Mouse (Mus musculus) lung, postnatal 4 days (tissue): ENCODE data around the gene Foxp1.

Experiments
- DNase-seq, 2 experiments: peaks; one replicate each; pipeline ENCODE4 v3.0.0; 2021

Gene Foxp1

DNA sequence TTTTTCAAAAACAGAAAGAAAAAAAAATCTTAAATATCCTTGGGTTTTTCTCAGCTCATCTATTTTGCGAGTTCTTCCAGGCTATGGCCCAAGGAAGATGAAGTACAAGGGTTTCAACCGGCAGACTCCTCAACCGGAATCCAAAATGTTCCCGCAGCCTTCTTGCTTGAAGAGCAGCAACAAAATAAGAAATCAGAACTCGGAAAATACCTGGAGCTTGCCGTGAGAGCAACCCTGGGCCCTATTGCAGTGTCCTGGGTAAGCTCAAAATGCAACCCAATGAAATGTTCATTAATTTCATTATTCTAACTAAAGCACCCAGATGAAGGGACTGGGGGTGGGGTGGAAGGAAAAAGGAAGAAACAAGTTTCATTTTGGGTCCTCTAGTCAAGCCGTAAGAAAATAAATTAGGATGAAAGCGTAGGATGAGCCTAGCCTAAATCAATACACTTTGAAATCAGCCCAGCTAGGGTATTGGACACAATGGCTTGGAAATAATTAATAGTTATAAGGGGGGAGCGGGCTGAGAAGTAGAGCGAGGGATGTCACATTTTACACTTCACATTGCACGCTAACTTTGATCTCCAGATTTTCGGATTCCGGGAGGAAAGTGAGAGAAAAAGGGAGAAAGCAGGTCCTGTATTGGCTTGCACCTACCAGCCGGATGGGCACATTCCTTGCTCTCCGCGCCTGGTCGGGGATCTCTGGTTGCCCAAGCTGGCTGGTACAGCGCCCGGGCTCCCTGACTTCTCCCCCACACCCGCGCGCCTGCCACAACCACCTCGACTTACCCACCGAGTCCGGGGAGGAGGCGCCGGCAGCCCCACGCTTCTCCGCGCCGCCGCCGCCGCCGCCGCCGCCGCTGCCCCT lies 2.5 kb downstream of the Foxp1 start:
- peak; percentile 50 to 52 for DNase-seq

DNA sequence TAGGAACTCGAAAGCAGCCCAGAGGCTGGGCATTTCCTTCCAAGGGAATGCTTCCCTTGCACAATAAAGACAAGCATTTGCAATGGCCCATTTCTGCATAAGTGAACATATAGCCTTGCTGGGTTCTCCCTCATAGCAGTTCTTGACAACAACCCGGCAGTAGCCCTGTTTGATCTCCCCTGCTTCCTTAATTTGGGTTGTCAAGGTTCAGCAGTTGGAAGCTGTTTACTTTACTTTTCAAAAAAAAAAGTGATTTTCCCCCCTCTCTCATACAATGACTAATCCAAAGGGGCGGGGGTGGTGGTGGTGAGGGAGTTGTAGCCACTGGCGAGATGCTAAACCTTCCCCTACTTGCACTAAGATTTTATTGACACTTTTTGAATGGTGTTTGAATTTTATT lies 3.5 kb downstream of the Foxp1 start:
- no peak for DNase-seq

DNA sequence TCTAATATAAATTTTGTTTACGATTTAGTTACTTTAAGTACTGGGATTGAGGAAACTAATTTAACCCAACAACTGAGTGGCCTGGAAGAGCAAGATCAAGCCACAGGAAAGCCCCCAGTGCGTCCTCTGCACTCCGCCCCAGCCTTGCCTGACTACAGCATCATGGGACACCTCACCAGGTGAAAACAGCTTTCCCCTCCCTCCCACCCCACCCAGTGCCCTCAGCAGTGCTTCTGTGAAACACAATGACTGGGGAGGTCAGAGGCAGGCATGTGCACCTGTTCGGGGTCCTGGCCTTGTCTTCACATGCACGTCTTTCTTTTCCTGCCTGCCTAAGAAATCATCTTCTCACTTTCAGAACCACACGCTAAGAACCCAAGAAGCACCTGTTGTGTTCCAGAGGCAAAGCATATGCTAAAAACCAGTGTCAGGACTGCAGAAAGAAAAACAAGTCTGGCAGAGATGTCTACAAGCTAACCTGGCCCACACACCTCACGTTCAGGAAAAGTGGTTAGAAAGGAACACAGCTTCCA lies 6.8 kb downstream of the Foxp1 start:
- no peak for DNase-seq

DNA sequence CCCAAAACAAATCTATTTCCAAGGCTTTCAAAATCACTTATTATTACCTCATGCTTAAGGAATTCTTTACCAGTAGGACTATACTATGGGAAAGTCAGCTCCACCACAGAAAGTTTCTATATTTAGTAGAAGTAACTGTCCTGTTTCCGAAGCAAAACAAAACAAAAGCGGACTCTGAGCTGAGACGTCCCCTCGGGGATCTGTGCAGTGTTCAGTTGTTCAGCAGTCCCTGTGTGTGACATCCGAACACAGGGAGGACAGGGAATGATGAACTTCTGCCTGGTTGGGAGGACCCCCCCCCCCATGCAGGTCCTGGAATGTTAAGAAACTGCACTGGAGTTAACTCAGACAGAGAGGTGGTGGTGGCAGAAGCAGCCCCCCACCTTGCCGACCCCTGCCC lies 10.7 kb downstream of the Foxp1 start:
- no peak for DNase-seq

DNA sequence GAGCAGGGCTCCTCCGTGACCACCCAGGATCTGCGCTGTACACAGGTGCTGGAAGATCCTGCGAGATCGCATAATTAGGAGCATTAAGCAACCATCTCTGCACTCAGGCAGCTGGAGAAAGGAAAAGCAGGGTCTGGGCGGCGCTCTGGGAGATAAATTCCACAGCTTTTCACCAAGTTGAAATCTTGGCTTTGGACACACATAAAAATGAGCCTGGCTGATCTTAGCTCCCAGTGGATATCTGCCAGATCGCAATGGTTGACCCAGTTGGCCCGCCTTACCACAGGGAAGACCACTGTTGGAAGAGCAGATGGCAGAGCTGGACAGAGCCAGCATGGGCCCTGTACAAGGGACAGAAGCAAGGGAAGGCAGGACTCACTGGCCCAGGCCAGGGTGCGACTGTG lies 13.3 kb downstream of the Foxp1 start:
- peak in 1 of 2 experiments; percentile 49 for DNase-seq

DNA sequence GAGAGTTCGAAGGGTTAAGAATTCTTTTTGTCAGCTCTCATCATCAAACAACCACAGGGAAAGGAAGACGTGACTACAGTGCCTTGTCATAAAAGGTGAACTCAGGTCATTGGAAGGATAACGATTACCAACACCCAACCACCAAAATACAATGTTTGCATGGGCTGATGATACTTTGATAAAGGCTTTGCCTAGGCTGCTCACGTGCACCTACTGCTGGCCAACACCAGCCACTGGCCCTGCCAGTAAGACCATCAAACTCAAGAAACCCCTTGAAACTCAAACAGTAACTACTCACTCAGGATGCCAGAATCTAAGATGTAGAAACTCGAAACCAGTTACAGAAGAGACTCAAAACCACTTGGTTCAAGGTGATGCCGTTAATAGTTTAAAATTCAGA lies 15.7 kb downstream of the Foxp1 start:
- DNase-seq, result no peak

DNA sequence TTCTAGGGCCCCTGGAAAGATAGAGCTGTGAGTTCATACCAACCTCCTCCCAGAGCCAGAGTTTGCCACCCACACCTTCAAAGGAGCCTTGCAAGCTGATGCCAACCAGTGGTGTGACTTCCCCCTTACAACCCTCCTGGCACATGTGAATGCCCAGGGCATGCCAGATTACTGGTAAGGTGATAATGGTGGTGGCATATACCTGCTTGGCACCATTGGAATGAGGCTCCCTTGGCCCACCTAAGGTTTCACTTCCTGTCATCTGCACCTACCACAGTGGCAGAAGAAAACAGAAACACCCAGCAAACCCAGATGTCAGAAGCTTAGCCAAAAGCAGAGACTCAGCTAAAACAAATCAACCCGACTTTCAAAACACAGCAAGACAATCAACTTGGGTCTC lies 18.8 kb downstream of the Foxp1 start:
- no peak for DNase-seq

DNA sequence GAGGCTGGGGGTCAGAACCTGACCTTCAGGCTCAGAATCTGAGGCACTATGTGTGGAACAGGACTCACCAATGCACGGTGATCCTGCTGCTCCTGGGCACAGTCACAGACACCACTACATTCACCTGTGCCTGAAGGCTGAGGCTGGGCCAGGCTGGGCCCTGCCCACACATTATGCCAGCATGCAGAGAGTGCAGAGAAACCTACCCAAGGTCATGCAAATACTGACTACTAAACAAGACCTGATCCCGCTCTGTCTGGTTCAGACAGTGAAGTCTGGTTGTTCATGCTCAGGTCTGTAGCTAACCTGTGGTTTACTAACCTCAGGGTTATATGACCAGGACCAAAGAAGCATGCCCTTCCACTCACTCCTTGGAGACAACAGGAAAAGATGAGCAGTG lies 19.8 kb downstream of the Foxp1 start:
- no peak for DNase-seq

DNA sequence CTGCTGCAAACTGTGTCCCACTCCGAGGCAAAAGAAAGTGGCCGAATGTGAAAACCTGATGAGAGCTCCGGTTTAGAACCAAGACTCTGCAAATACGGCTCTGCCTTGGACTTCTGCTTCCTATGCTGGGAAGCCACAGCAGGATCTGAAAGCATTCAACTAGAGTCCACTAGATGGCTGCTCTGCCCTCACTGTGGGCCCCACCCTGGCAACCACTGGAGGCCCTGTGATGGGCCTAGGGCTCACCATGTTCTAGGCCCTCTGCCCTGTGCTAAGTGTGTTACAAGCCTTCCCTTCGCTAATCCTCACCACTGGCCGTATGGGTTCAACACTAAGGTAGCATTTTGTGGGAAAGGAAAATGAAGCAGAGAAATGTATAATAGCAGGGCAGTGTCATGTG lies 20.2 kb downstream of the Foxp1 start:
- no peak for DNase-seq

DNA sequence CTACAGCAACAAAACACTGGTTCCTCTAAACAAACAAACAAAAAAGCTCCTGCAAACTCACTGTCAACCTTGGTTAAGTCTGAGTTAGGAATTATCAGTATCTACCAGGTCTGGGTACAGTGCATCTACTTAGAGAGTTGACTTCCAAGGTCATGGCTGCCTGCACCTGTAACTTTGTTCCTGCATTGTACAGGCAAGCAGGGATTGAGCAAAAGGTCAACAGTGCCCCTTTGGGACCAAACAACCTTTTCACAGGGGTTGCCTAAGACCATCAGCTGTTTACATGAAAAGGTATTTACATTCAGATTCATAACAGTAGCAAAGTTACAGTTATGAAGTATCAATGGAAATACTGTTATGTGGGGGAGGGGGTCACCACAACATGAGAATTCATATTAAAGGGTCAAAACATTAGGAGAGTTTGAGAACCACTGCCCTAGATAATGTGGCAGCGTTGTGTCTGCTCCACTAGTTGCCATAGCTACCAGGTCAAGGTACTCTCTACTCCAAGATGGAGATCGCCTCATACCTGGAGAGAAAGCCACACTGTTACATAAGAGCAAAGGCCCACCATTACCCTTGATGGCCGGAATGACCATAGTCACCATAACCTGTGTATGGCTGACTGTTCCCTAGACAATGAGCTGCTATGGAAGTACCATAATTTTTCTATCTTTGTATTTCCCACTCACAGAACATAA lies 21.8 kb downstream of the Foxp1 start:
- no peak for DNase-seq

DNA sequence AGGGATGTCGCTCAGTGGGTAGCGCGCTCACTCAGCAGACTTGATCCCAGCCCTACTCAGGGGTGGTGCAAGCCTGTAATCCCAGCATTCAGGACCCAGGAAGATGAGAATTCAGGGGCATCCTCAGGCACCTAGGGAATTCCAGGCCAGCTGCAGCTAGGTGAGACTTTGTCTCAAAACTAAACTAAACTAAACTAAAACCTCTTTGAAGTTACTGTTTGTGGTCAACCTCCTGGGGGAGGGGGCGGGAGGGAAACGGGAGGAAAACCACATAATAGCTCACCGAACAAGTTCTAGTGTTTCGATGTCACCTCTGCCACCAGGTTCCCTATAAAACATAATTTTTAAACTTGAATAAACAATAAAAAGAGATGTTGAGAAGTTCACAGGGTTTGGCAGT lies 24.4 kb downstream of the Foxp1 start:
- DNase-seq, result no peak

DNA sequence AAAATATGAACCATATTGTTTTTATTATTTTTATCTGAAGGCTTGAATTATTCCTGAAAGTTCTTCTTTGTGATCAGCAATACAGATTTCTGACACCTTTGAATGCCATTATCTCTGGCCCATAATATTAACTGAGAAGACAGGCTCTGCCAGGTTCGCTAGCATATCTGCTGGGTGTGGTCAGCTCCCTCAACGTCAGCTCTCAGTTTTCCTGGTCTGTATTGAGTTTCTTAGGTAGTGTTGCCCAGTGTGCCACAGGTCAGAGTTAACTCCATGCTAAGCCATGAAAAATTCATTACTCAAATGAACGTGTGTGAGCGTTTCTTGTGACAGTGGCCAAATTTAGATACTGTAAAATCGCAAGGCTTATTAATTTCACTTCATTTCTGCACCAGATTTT lies 26.4 kb downstream of the Foxp1 start:
- DNase-seq, result no peak

DNA sequence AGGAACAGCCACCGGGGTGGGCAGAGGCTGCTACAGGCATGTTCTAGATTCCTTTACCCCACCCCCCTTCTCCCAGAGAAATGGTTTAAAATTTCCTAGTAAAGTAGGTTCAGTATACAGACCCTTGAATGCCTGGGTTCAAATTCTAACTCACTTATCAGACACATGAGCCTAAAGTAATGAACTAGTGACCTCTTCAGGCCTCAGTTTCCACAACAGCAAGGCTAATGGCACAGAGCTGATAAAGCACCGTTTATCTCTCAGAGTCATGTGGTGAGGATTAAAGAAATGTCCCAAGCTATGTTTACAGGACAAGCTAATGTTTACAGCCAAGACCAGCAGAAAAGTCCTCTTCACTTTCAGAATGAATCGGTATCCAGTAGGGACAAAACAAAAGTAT lies 29.6 kb downstream of the Foxp1 start:
- DNase-seq, result no peak

DNA sequence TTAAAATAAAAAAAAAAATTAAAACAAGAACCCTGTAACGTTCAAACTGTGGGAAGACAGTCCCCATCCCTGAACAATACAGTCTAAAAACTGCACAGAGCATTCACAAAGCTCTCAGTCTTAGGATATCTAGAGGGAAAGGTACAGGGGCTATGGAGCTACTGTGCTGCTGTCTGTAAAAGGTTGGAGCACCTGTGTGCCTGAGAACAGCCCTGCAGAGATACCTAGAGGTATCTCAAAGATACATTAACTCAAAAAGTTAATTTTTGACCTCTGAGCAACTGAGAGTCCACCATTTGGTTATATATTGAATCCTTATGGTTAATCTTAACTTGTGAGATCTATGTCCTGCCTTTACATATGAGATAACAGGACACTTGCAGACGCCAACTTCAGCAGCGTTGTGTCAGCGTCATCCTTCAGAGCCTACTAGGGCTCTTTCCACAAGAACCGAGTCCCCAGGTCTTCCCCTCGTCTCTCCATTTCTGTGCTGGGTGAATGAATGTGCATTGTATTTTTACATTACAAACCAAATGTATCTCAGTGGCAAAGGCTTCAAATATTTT lies 30.5 kb downstream of the Foxp1 start:
- DNase-seq, result no peak

DNA sequence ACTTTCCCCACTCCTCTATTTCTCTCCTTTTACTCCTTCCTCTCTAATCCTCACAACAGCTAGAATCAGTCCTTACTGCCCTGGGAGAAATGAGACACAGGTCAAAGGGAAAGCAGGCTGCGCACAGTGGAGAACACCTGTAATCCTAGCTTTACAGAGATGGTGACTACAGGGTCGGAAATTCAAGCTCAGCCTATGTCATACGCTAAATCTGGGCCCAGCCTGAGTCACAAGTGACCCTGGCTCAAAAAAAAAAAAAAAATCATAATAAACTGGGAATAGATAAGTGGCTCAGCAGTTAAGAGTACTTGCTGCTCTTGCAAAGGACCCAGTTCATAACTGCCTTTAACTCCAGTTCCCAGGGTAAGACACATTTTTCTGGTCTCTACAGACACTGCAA lies 31.4 kb downstream of the Foxp1 start:
- no peak for DNase-seq

DNA sequence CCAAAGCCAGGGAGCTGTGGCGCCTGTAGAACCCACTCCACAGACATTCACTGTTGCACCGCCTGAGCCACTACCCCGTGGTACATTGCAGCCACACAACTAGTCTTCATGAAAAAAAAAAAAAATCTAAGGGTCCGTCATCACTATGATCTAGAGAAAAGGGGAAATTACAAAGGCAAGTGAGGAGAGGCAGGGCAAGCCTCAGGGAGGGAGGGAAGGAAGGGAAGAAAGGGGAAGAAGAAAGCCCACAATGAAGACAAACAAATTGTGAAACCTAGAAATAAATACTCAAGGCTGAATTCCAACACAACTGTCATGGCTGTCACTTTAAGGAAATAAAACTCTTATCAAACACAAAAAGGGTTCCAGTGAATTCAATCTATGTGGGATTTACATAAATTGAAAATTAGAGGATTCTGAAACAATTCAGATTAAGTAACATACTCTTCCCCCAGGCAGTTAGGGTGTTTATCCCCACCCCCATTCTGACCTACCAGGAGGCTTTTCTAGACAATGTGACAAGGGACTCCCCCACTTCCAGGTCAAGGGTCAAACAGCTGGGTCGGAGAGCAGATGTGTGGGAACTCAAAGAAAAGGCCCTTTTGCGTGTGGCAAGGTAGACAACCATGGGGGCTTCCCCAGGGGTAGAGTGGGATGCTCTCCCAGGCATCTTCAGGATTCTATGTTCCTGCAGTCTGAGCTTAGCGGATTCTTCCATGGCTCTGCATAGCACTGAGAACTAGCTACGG lies 32.4 kb downstream of the Foxp1 start:
- DNase-seq, result no peak

DNA sequence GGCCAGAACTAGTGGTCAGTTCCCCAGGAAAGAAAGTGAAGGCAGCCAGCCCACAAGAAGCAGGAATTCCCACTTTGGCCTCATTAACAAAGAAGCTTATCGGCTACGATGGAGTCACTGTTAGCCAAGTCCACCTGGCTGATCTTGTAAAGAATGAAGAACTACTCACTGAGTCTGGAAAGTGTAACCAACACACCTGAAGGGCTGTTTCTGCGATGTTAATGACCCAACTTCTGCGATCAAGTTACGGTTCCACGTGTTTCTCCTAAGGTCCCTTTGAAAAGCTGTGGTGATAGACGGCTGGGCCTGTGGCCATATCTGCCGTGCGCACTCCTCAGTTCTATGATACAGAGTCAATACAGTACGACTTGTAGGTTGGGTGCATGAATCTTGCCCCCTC lies 33.1 kb downstream of the Foxp1 start:
- DNase-seq, result peak in 1 of 2 experiments; percentile 36

DNA sequence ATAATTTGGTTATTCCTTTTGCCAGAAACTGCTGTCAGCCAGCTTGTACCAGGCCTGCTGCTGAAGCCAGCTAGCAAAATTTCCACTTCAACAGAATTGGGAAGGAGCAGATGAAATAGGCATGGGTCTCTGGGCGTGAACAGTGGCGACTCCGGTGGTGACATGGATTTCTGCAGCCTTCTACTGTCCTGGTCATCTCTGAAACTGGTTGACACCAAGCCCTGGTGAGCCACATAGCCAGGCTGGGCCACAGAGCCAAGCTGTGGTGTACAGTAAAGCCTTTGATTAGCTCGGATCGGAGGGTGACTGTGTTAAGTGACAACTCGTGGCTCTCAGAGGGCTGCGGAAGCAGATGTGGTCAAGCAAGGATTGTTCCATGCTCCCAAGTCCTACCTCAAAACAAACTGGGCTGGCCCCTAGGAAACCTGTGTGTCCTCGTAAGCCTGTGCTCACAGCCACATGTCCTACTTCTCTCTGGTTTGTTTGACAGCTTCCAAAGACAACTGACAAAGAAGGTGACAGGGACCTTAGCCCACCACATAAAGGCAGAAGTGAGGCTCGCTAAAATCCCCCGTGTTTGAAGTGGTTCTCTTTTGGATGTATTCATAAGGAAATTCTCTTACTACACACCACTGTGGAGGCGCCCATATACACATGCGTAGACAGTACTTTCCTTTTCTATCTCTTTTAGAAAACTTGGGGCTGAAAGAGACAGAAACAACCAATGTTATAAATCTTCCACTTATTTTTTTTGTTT lies 36.5 kb downstream of the Foxp1 start:
- peak; percentile 43 to 51 for DNase-seq

DNA sequence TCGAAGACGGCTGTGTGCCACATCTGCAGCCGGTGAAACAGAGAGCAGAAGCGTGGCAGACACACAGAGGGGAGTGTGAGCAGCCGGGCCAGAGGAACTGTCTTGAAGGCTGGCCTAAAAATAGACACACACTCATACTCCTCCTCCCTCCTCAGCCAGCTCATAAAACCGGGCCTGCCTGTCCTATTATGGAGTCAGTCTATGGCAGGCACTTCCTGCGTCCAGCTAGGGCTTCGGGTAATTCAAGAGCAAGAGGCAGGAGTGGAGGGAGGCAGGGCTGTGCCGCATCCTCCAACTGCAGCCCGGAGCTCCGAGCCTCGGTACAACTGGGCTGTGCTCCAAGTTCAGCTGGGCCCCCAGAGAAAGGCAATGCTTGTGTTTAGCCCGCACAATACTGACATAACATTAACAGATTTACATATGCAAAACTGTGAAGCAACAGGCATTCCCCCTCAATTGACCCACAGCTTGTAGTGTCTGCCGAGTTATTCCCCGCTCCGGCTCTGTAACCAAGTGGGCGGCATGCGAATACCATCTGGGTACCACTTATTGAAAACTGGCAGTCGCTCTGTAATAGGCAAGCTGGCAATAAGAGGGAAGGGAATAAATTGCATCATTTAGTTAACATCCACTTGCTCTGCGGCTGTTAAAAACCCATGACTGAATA lies 37.2 kb downstream of the Foxp1 start:
- peak; percentile 77 to 89 for DNase-seq

DNA sequence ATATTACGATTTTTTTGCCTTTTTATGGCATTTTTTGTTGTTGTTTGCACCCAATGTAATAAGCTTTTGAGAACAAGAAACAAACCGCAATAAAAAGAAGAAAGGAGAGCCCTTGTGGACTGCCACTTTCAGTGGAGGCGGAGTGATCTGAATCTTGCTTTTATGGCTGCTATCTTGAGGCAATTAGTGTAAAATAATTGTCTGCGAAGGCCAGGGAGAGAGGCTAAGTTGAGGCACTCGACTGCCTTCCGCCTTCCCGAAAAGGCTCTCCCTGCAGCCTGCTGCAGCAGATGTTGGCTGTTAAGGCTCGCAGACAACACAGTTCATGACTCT lies 37.7 kb downstream of the Foxp1 start:
- no peak for DNase-seq

DNA sequence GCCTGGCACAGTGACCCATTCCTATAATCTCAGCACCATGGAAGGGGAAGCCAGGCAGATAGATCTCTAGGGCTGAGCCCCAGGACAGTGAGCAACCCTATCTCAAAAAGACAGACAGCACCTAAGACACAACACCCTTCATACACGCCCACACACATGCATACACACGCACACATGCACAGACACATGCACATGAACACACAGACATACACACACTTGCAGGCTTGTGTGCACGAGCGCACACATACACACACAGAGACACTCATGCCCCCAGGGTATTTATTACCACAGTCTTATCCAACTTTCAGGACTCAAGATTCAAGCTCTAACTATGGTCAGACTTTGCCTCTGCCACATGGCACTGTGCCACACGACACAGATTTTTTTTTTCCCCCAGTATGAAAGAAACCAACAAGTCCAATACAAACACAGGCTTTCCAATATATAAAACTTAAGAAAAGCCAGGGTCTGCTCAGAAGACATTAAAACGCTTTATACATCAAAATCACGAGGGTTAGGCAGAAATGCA lies 38.3 kb downstream of the Foxp1 start:
- DNase-seq, result no peak

DNA sequence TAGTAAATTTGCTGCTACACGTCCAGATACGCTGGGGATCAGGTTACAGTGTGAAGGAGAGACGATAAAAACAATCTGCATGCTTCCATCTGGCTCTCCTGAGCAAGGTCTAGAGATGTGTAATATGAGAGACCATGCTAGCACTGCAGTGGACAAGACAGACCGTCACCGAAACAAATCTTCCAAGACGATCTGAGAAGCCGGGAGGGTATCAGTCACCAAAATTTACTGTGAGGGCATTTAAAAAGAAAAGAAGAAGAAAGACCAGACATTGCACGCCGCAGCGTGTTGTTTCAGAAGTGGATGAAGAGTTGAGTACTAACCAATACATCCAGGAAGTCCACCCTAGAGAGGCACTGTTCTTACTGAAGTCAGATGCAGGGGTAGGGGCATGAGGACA lies 39.0 kb downstream of the Foxp1 start:
- DNase-seq, result no peak
